Mouse (Mus musculus): ENCODE measurements around the gene Padi3. TPM values are rescaled to one million over a fixed set of nuclear protein-coding genes. Genes with fewer than 3 reads are reported as not detected.

Padi3 gene
- polyA plus RNA-seq, 1 experiment, result 2.8 TPM

GRCm38 (mm10) chr4:140768973-140769372, 41.5 kb downstream of the Padi3 start:
- H3ac ChIP-seq (ENCODE audit: control insufficient read depth, insufficient read length), result no peak overlapping the region
- H3K4me3 ChIP-seq, result no peak overlapping the region
- no peaks in the 10 kb centered on the region for H3K79me2 ChIP-seq (ENCODE audit: control insufficient read depth, insufficient read depth)
- H3K4me2 ChIP-seq (ENCODE audit: low read depth), result no peak overlapping the region
- H3K27me3 ChIP-seq (ENCODE audit: control insufficient read depth, insufficient read depth, insufficient read length), result no peaks in the 10 kb centered on the region
- TF ChIP-seq POLR2AphosphoS2 (IDR thresholded peaks at IDR 0.05; ENCODE audit: insufficient read length, low read depth) (no peak), TCF12 (IDR thresholded peaks at IDR 0.05; ENCODE audit: insufficient read depth, poor library complexity, severe bottlenecking) (no peak), REST (IDR thresholded peaks at IDR 0.05; ENCODE audit: insufficient read depth, insufficient read length) (no peak), SRF (IDR thresholded peaks at IDR 0.05; ENCODE audit: control insufficient read depth, insufficient read length, low read depth) (no peak), USF1 (IDR thresholded peaks at IDR 0.05; ENCODE audit: low read depth) (no peak), MAX (IDR thresholded peaks at IDR 0.05; ENCODE audit: low read depth) (no peak), E2F4 (IDR thresholded peaks at IDR 0.05; ENCODE audit: insufficient read depth) (no peak), TCF3 (IDR thresholded peaks at IDR 0.05; ENCODE audit: insufficient read length, low read depth) (no peak), MYOD1 (IDR thresholded peaks at IDR 0.05; ENCODE audit: control insufficient read depth in 1 of 3, insufficient read length in 2 of 3, low read depth in 2 of 3) (no peak), POLR2A (IDR thresholded peaks at IDR 0.05; ENCODE audit: insufficient read length, low read depth) (no peak), CEBPB (IDR thresholded peaks at IDR 0.05; ENCODE audit: insufficient read depth, poor library complexity, severe bottlenecking) (no peak), MYOG (IDR thresholded peaks at IDR 0.05; ENCODE audit: control insufficient read depth in 1 of 3, insufficient read depth in 1 of 3, insufficient read length in 2 of 3, low read depth in 2 of 3) (no peak)
- H3K36me3 ChIP-seq (ENCODE audit: control insufficient read depth, insufficient read depth), result no peaks in the 10 kb centered on the region

GRCm38 (mm10) chr4:140765936-140766335, 44.5 kb downstream of the Padi3 start:
- Histone ChIP-seq H3K4me3 (no peak overlapping the region), H3K27me3 (ENCODE audit: control insufficient read depth, insufficient read depth, insufficient read length) (peaks cover 2% of the 10 kb centered on the region), H3K4me2 (ENCODE audit: low read depth) (no peak overlapping the region), H3K79me2 (ENCODE audit: control insufficient read depth, insufficient read depth) (no peaks in the 10 kb centered on the region), H3ac (ENCODE audit: control insufficient read depth, insufficient read length) (no peak overlapping the region), H3K36me3 (ENCODE audit: control insufficient read depth, insufficient read depth) (no peaks in the 10 kb centered on the region)
- TF ChIP-seq REST (IDR thresholded peaks at IDR 0.05; ENCODE audit: insufficient read depth, insufficient read length) (no peak), CEBPB (IDR thresholded peaks at IDR 0.05; ENCODE audit: insufficient read depth, poor library complexity, severe bottlenecking) (no peak), TCF12 (IDR thresholded peaks at IDR 0.05; ENCODE audit: insufficient read depth, poor library complexity, severe bottlenecking) (no peak), MYOG (IDR thresholded peaks at IDR 0.05; ENCODE audit: control insufficient read depth in 1 of 3, insufficient read depth in 1 of 3, insufficient read length in 2 of 3, low read depth in 2 of 3) (no peak), MYOD1 (IDR thresholded peaks at IDR 0.05; ENCODE audit: control insufficient read depth in 1 of 3, insufficient read length in 2 of 3, low read depth in 2 of 3) (no peak), USF1 (IDR thresholded peaks at IDR 0.05; ENCODE audit: low read depth) (no peak), POLR2AphosphoS2 (IDR thresholded peaks at IDR 0.05; ENCODE audit: insufficient read length, low read depth) (no peak), POLR2A (IDR thresholded peaks at IDR 0.05; ENCODE audit: insufficient read length, low read depth) (no peak), SRF (IDR thresholded peaks at IDR 0.05; ENCODE audit: control insufficient read depth, insufficient read length, low read depth) (no peak), MAX (IDR thresholded peaks at IDR 0.05; ENCODE audit: low read depth) (no peak), TCF3 (IDR thresholded peaks at IDR 0.05; ENCODE audit: insufficient read length, low read depth) (no peak), E2F4 (IDR thresholded peaks at IDR 0.05; ENCODE audit: insufficient read depth) (no peak)

GRCm38 (mm10) chr4:140763158-140763557, 47.3 kb downstream of the Padi3 start:
- no peak overlapping the region for H3K4me3 ChIP-seq
- no peaks in the 10 kb centered on the region for H3K79me2 ChIP-seq (ENCODE audit: control insufficient read depth, insufficient read depth)
- H3K36me3 ChIP-seq (ENCODE audit: control insufficient read depth, insufficient read depth), result no peaks in the 10 kb centered on the region
- no peak for TF ChIP-seq USF1 (IDR thresholded peaks at IDR 0.05; ENCODE audit: low read depth)
- H3K27me3 ChIP-seq (ENCODE audit: control insufficient read depth, insufficient read depth, insufficient read length), result peaks cover 14% of the 10 kb centered on the region
- H3ac ChIP-seq (ENCODE audit: control insufficient read depth, insufficient read length), result no peak overlapping the region
- H3K4me2 ChIP-seq (ENCODE audit: low read depth), result no peak overlapping the region

GRCm38 (mm10) chr4:140761601-140762000, 48.8 kb downstream of the Padi3 start:
- Histone ChIP-seq H3K27me3 (ENCODE audit: control insufficient read depth, insufficient read depth, insufficient read length) (peaks cover 19% of the 10 kb centered on the region), H3K36me3 (ENCODE audit: control insufficient read depth, insufficient read depth) (no peaks in the 10 kb centered on the region), H3K79me2 (ENCODE audit: control insufficient read depth, insufficient read depth) (no peaks in the 10 kb centered on the region), H3K4me2 (ENCODE audit: low read depth) (no peak overlapping the region), H3ac (ENCODE audit: control insufficient read depth, insufficient read length) (no peak overlapping the region), H3K4me3 (no peak overlapping the region)
- TF ChIP-seq POLR2A (IDR thresholded peaks at IDR 0.05; ENCODE audit: insufficient read length, low read depth) (no peak), TCF12 (IDR thresholded peaks at IDR 0.05; ENCODE audit: insufficient read depth, poor library complexity, severe bottlenecking) (no peak), CEBPB (IDR thresholded peaks at IDR 0.05; ENCODE audit: insufficient read depth, poor library complexity, severe bottlenecking) (no peak), SRF (IDR thresholded peaks at IDR 0.05; ENCODE audit: control insufficient read depth, insufficient read length, low read depth) (no peak), MAX (IDR thresholded peaks at IDR 0.05; ENCODE audit: low read depth) (no peak), E2F4 (IDR thresholded peaks at IDR 0.05; ENCODE audit: insufficient read depth) (no peak), REST (IDR thresholded peaks at IDR 0.05; ENCODE audit: insufficient read depth, insufficient read length) (no peak), TCF3 (IDR thresholded peaks at IDR 0.05; ENCODE audit: insufficient read length, low read depth) (no peak)

GRCm38 (mm10) chr4:140755811-140756210, 54.6 kb downstream of the Padi3 start:
- no peak overlapping the region for H3K4me3 ChIP-seq
- H3K79me2 ChIP-seq (ENCODE audit: control insufficient read depth, insufficient read depth), result no peaks in the 10 kb centered on the region
- no peak overlapping the region for H3ac ChIP-seq (ENCODE audit: control insufficient read depth, insufficient read length)
- H3K36me3 ChIP-seq (ENCODE audit: control insufficient read depth, insufficient read depth), result no peaks in the 10 kb centered on the region
- TF ChIP-seq MAX (IDR thresholded peaks at IDR 0.05; ENCODE audit: low read depth), result no peak
- no peak for TF ChIP-seq POLR2AphosphoS2 (IDR thresholded peaks at IDR 0.05; ENCODE audit: insufficient read length, low read depth)
- no peak overlapping the region for H3K4me2 ChIP-seq (ENCODE audit: low read depth)
- peaks cover 16% of the 10 kb centered on the region for H3K27me3 ChIP-seq (ENCODE audit: control insufficient read depth, insufficient read depth, insufficient read length)
